Mouse (Mus musculus) left cerebral cortex, postnatal 25 days (tissue): ENCODE results near the gene Rpl34. TPM values are rescaled to one million over a fixed set of nuclear protein-coding genes. Genes with fewer than 3 reads are reported as not detected.

Source experiments
- DNase-seq, 2 experiments: peaks; one replicate each; pipeline ENCODE4 v3.0.0; 2022; ENCODE audit warnings: low spot score in 2 of 2, mixed read lengths in 1 of 2
- intact Hi-C: fragments of 180-260 bp; cut with DNase I; formaldehyde crosslinking; loops from one replicate; pipeline ENCODE4 v1.15.1; 2025
- total RNA-seq, 2 experiments: library from RNA; stranded (reverse); gene quantifications; 2 replicates each; pipeline ENCODE4 v1.2.3; 2021

Gene Rpl34
- total RNA-seq, 2 experiments from 2014 or later, result 306 to 319 TPM

DNA sequence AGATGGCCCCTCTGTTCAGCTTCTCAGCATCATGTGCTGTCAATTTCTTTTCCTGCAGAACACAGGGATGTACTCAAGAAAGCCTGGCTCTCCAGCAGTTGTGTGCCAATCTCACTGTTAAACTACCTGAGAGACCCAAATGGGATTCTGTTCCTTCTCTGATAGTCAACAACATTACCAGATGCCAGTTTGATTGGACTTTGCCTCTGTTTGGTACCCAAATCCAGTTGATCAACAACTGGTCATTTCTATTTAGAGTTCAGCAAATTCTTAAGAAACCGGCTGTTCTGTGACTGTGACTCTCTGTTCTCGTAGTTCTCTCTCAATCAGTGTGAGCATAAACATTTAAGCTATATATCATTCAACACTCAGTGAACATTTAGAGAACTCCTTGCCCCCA, 49.0 kb downstream of the Rpl34 start:
- intact Hi-C loops, result no loop called here
- no peak for DNase-seq

DNA sequence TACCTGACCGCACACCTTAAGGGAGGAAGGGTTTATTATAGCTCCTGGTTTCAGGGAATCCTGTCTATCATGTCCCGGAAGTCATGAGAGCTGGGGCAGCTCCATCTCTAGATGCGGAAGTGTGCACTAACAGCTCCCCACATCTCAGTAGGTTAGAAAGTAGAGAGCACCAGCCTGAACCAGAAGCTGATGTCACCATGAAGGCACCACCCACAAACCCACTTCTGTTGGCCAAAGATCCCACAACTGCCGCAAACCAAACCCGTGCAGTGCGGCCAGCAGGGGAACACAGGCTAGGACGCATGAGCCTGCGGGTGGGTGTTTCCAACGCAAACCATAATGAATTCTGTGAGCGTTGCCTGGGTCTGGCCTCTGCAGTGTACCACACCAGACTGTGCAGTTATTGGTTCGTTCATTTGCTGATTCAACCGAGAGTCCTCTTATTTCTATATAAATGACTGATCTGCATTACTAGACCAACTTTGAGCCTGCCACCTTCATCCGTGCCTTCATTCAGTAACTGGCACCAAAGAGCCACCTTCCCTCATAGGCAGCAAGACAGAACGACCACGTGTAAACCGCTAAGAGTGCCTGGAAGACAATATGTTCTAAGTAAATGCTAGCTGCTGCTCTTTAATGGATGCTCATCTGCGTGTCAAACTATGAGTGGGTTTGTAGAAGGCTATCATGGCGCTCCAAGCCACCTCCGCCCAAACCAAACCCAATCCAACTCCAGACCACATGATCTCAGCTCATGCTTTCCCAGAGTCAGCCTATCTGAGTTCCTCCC, 52.3 kb downstream of the Rpl34 start:
- DNase-seq, result no peak
- intact Hi-C loops, result no loop called here

Other genes starting within 250 kb of the Rpl34 start
- gene Etnppl, start 113.0 kb downstream of the Rpl34 start, total RNA-seq, result 1 to 10 TPM; 6.7 to 9.3 TPM
- 10 to 100 TPM; 64.7 to 66.8 TPM for gene Ostc, start 21.0 kb downstream of the Rpl34 start, total RNA-seq